Mouse (Mus musculus) E14TG2a.4 (cell line): ENCODE data around the gene Dnah9.

Source experiments
- CTCF ChIP-seq: conservative IDR thresholded peaks from 2 replicates; pipeline ENCODE4 v1.5.1; 2014; ENCODE audit warnings: low read length
- NANOG ChIP-seq: IDR thresholded peaks from 2 replicates; pipeline ENCODE4 v1.6.1; 2014; ENCODE audit warnings: borderline replicate concordance, low read length, mixed read lengths
- POU5F1 ChIP-seq: IDR thresholded peaks from 2 replicates; pipeline ENCODE4 v1.6.1; 2014; ENCODE audit warnings: low read length, borderline replicate concordance

DNA sequence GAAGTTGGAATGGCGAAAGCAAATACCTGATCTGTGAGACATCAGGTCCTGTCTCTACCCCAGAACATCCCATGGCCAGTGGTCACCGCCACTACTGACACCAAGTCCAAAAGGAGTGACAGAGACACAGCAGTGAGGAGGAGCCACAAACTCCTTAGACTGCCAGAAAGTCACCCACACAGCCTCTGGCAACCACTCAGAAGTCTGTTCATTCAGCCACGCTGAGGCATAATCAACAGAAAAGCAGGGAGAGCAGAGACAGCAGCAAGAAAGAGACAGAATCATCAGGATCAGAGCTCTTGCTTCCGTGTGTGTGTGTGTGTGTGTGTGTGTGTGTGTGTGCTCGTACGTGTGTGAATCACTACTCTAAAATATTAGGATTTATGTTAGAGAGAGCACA is 33.5 kb downstream of the Dnah9 start:
- TF ChIP-seq CTCF: no peak
- TF ChIP-seq POU5F1: no peak
- no peak for TF ChIP-seq NANOG
